Mouse (Mus musculus) ES-Bruce4 (cell line): ENCODE measurements at regions not wholly inside any gene's neighbourhood (a gene's known extent, or its start where the extent isn't known, plus 50 kb on each side); places are given as distances from the start of the nearest gene placed in this dataset.

Experiments used
- CTCF ChIP-seq: IDR thresholded peaks from one replicate; pipeline ENCODE4 v1.8.1; 2011; ENCODE audit warnings: low read depth, low read length
- POLR2A ChIP-seq: IDR thresholded peaks from one replicate; pipeline ENCODE4 v1.8.1; 2011; ENCODE audit warnings: low read length; ENCODE audit not compliant: insufficient read depth

GRCm38 (mm10) chr6:143532380-143532779 is 365.4 kb downstream of the Etnk1 start:
- TF ChIP-seq POLR2A (no peak), CTCF (no peak)
